Mouse (Mus musculus): ENCODE data around the gene Olfr1044. TPM values are rescaled to one million over a fixed set of nuclear protein-coding genes. Genes with fewer than 3 reads are reported as not detected.

Gene Olfr1044
- polyA plus RNA-seq, 1 experiment from 2014 or later, result not detected

Other genes starting within 250 kb of the Olfr1044 start
- not detected in 2 replicates for gene Olfr1028, start 227.4 kb downstream of the Olfr1044 start, polyA plus RNA-seq (2015; fragmentation: Nextera tagmentation; extraction: Ambion mirVana)
- gene Olfr1029, start 203.9 kb downstream of the Olfr1044 start, polyA plus RNA-seq (2015; fragmentation: Nextera tagmentation; extraction: Ambion mirVana), result not detected in 2 replicates
- not detected in 2 replicates for gene Olfr1030, start 198.5 kb downstream of the Olfr1044 start, polyA plus RNA-seq (2015; fragmentation: Nextera tagmentation; extraction: Ambion mirVana)
- not detected in 2 replicates for gene Olfr1031, start 187.5 kb downstream of the Olfr1044 start, polyA plus RNA-seq (2015; fragmentation: Nextera tagmentation; extraction: Ambion mirVana)
- not detected in 2 replicates for gene Olfr1032, start 172.3 kb downstream of the Olfr1044 start, polyA plus RNA-seq (2015; fragmentation: Nextera tagmentation; extraction: Ambion mirVana)
- 0.04 and 0.28 TPM in 2 replicates for gene Olfr1033, start 157.2 kb downstream of the Olfr1044 start, polyA plus RNA-seq (2015; fragmentation: Nextera tagmentation; extraction: Ambion mirVana)
- not detected in 2 replicates for gene Olfr1034, start 132.0 kb downstream of the Olfr1044 start, polyA plus RNA-seq (2015; fragmentation: Nextera tagmentation; extraction: Ambion mirVana)
- not detected in 2 replicates for gene Olfr1036, start 103.8 kb downstream of the Olfr1044 start, polyA plus RNA-seq (2015; fragmentation: Nextera tagmentation; extraction: Ambion mirVana)
- gene Olfr1037, start 90.4 kb downstream of the Olfr1044 start, polyA plus RNA-seq (2015; fragmentation: Nextera tagmentation; extraction: Ambion mirVana), result not detected in 2 replicates
- gene Olfr1039, start 41.9 kb downstream of the Olfr1044 start, polyA plus RNA-seq (2015; fragmentation: Nextera tagmentation; extraction: Ambion mirVana), result not detected in 2 replicates
- gene Olfr1040, start 31.1 kb downstream of the Olfr1044 start, polyA plus RNA-seq (2015; fragmentation: Nextera tagmentation; extraction: Ambion mirVana), result not detected in 2 replicates
- not detected in 2 replicates for gene Olfr1042, start 16.0 kb downstream of the Olfr1044 start, polyA plus RNA-seq (2015; fragmentation: Nextera tagmentation; extraction: Ambion mirVana)
- not detected in 2 replicates for gene Olfr1043, start 10.3 kb downstream of the Olfr1044 start, polyA plus RNA-seq (2015; fragmentation: Nextera tagmentation; extraction: Ambion mirVana)
- not detected in 2 replicates for gene Olfr52, start 7.9 kb upstream of the Olfr1044 start, polyA plus RNA-seq (2015; fragmentation: Nextera tagmentation; extraction: Ambion mirVana)
- not detected in 2 replicates for gene Olfr1045, start 25.2 kb upstream of the Olfr1044 start, polyA plus RNA-seq (2015; fragmentation: Nextera tagmentation; extraction: Ambion mirVana)
- gene Olfr1046, start 41.5 kb upstream of the Olfr1044 start, polyA plus RNA-seq (2015; fragmentation: Nextera tagmentation; extraction: Ambion mirVana), result not detected in 2 replicates
- not detected in 2 replicates for gene Olfr1047, start 53.6 kb upstream of the Olfr1044 start, polyA plus RNA-seq (2015; fragmentation: Nextera tagmentation; extraction: Ambion mirVana)
- not detected in 2 replicates for gene Olfr1048, start 62.5 kb upstream of the Olfr1044 start, polyA plus RNA-seq (2015; fragmentation: Nextera tagmentation; extraction: Ambion mirVana)
- gene Olfr1049, start 80.5 kb upstream of the Olfr1044 start, polyA plus RNA-seq (2015; fragmentation: Nextera tagmentation; extraction: Ambion mirVana), result not detected in 2 replicates
- not detected in 2 replicates for gene Olfr1051, start 101.3 kb upstream of the Olfr1044 start, polyA plus RNA-seq (2015; fragmentation: Nextera tagmentation; extraction: Ambion mirVana)
- not detected in 2 replicates for gene Olfr1052, start 114.6 kb upstream of the Olfr1044 start, polyA plus RNA-seq (2015; fragmentation: Nextera tagmentation; extraction: Ambion mirVana)
- not detected in 2 replicates for gene Olfr1053, start 137.5 kb upstream of the Olfr1044 start, polyA plus RNA-seq (2015; fragmentation: Nextera tagmentation; extraction: Ambion mirVana)
- not detected in 2 replicates for gene Olfr1054, start 157.6 kb upstream of the Olfr1044 start, polyA plus RNA-seq (2015; fragmentation: Nextera tagmentation; extraction: Ambion mirVana)
- not detected in 2 replicates for gene Olfr1055, start 172.5 kb upstream of the Olfr1044 start, polyA plus RNA-seq (2015; fragmentation: Nextera tagmentation; extraction: Ambion mirVana)
- gene Olfr1056, start 184.6 kb upstream of the Olfr1044 start, polyA plus RNA-seq (2015; fragmentation: Nextera tagmentation; extraction: Ambion mirVana), result not detected in 2 replicates
- not detected in 2 replicates for gene Olfr1057, start 200.6 kb upstream of the Olfr1044 start, polyA plus RNA-seq (2015; fragmentation: Nextera tagmentation; extraction: Ambion mirVana)
- gene Olfr1058, start 210.7 kb upstream of the Olfr1044 start, polyA plus RNA-seq (2015; fragmentation: Nextera tagmentation; extraction: Ambion mirVana), result not detected in 2 replicates
- not detected in 2 replicates for gene Olfr1061, start 236.2 kb upstream of the Olfr1044 start, polyA plus RNA-seq (2015; fragmentation: Nextera tagmentation; extraction: Ambion mirVana)
- not detected in 2 replicates for gene Olfr1062, start 248.9 kb upstream of the Olfr1044 start, polyA plus RNA-seq (2015; fragmentation: Nextera tagmentation; extraction: Ambion mirVana)

Data from neural tube, embryonic 15.5 days (tissue).